Mouse (Mus musculus) testis, adult 2 months (tissue): ENCODE data around the gene Nphs1. TPM values are rescaled to one million over a fixed set of nuclear protein-coding genes. Genes with fewer than 3 reads are reported as not detected.

Experiments used
- H3K27ac ChIP-seq: fragments of 200-500 bp; 2 replicates; pipeline ENCODE4 v1.5.1; 2012; ENCODE audit warnings: low read depth, low read length; ENCODE audit not compliant: control insufficient read depth, insufficient read depth
- H3K27me3 ChIP-seq: fragments of 200-500 bp; 2 replicates; pipeline ENCODE4 v1.6.1; 2012; ENCODE audit warnings: mild to moderate bottlenecking, low read length, moderate library complexity; ENCODE audit not compliant: control insufficient read depth, insufficient read depth
- H3K36me3 ChIP-seq: fragments of 200-500 bp; 2 replicates; pipeline ENCODE4 v1.6.1; 2012; ENCODE audit warnings: mild to moderate bottlenecking, low read length; ENCODE audit not compliant: control insufficient read depth, insufficient read depth
- H3K4me1 ChIP-seq: fragments of 200-500 bp; 2 replicates; pipeline ENCODE4 v1.6.1; 2012; ENCODE audit warnings: low read length; ENCODE audit not compliant: control insufficient read depth, insufficient read depth
- H3K4me3 ChIP-seq: fragments of 200-500 bp; 2 replicates; pipeline ENCODE4 v1.5.1; 2012; ENCODE audit warnings: low read depth, mild to moderate bottlenecking, low read length, moderate library complexity, mixed read lengths; ENCODE audit not compliant: control insufficient read depth
- CTCF ChIP-seq: fragments of 200-500 bp; IDR thresholded peaks from 2 replicates; pipeline ENCODE4 v1.5.1; 2012; ENCODE audit warnings: low read depth, mild to moderate bottlenecking, inconsistent platforms, low read length, moderate library complexity; ENCODE audit not compliant: control insufficient read depth, insufficient read depth, insufficient replicate concordance
- POLR2A ChIP-seq: fragments of 200-500 bp; IDR thresholded peaks from 2 replicates; pipeline ENCODE4 v1.6.1; 2012; ENCODE audit warnings: low read depth, mild to moderate bottlenecking, inconsistent platforms, low read length, moderate library complexity; ENCODE audit not compliant: control insufficient read depth
- polyA plus RNA-seq: library from polyadenylated mRNA; depleted of rRNA; stranded (reverse); fragments of >200 nt; gene quantifications from 2 replicates; pipeline ENCODE4 v1.2.3, GENCODE M21; 2012; rRNA removed

Gene Nphs1
- polyA plus RNA-seq, result 0.07 and 0.12 TPM in 2 replicates

DNA sequence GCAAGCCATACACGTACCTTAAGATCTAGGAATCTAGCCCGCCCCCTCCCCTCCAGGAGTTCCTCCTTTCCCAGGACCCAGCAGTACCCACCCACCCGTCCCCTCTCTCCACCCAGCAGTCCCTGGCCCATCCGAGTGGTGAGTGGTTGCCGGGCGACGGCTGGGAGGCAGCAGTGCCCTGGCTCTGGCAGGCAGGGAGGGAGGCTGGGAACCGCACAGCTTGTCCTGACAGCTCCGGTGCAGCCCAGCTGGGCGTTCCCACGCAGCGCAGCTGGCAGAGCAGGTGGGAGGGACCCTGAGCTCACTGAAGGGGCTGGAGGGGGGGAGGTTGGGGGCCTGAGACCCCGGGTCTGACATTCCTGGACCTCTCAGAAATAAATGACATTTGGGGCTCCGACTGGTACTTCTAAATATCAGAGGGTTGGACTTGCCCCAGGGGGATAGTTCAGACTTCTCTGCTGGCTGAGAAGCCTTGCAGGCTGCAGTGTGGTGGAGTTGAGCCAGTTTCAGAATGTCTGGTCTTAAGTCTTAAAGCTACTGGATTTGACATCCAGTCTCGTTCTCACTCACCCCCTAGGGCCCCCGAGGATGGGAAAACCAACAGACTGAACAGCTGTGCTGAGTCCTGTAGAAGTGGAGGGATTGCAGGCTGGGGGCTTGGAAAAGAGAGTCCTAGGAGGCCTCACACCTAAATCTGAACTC lies at the start of gene Nphs1, which contains the start of gene Kirrel2:
Gene Nphs1 (plus strand): TSS at position 687 of the 702 bp plus-strand sequence.
Gene Kirrel2 (minus strand): TSS at position 62 of the 702 bp plus-strand sequence.
- no peak within 1 kb of the TSS for H3K27ac ChIP-seq
- peaks cover 6% of the 10 kb centered on the region for H3K4me1 ChIP-seq
- TF ChIP-seq CTCF (no peak), POLR2A (no peak)
- no peaks in the 10 kb centered on the region for H3K36me3 ChIP-seq
- H3K27me3 ChIP-seq, result no peaks in the 10 kb centered on the region
- H3K4me3 ChIP-seq, result no peak within 1 kb of the TSS

DNA sequence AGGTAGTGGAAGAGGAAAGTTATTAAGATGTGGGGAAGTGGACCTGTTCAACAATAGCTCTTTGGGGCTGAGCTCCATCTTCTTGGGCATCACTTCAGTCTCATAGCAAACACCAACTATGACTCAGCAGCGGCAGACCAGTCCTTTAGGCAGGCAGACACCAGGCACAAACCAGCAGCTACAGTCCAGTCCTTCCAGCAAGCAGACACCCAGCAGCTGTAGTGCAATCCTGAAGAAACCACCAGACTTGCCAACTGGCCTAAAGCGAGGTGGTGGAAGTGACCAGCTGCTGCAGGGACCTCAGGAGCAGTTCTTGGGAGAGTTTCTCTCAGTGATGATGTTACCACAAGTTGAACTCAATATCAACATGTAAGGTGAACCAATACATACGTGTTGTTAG lies 49.5 kb upstream of the Nphs1 start:
- Histone ChIP-seq H3K4me3 (no peak overlapping the region), H3K36me3 (no peaks in the 10 kb centered on the region), H3K27me3 (no peaks in the 10 kb centered on the region), H3K4me1 (no peaks in the 10 kb centered on the region), H3K27ac (no peak overlapping the region)
- TF ChIP-seq CTCF, result no peak
- no peak for TF ChIP-seq POLR2A

DNA sequence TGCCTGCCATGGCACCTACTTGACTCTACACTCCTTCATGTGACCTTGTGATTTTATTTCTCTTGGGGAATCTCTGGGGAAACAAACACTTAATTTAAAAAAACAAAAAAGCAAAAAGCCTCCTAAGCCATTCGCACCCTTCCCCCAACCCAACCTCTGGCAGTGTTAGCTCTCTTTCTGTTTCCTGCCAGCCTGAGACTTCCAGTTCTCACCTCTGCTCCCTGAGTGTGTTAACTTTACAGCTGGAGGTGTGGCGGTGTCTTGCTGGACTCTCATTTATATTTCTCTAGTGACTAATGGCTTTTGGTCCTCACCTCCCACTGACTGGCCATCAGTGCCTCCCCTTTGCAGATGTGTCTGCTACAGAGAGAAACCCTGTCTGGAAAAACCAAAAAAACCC lies 48.3 kb upstream of the Nphs1 start:
- no peaks in the 10 kb centered on the region for H3K27me3 ChIP-seq
- TF ChIP-seq CTCF (no peak), POLR2A (no peak)
- H3K4me3 ChIP-seq, result no peak overlapping the region
- no peak overlapping the region for H3K27ac ChIP-seq
- no peaks in the 10 kb centered on the region for H3K36me3 ChIP-seq
- no peaks in the 10 kb centered on the region for H3K4me1 ChIP-seq

DNA sequence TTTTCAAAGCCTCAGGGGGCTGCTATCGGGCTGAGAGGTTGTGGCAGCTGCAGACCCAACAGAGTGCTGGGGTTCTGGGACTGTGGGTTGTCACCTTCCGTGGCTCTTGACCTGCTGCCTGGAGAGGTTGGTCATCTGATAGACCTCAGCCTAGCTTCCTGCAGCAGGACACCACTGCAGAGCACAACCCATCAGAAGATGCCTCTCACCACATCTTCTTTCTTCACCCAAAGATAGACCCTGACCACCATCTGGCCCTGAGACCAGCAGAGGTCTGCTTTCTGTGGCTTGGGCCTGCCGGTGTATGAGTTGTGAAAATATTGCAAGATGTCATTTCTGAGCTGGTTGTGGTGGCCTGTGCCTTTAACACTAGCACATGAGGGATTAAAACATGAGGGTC lies 47.1 kb upstream of the Nphs1 start:
- no peak overlapping the region for H3K27ac ChIP-seq
- TF ChIP-seq CTCF (no peak), POLR2A (no peak)
- no peaks in the 10 kb centered on the region for H3K4me1 ChIP-seq
- H3K27me3 ChIP-seq, result no peaks in the 10 kb centered on the region
- H3K36me3 ChIP-seq, result no peaks in the 10 kb centered on the region
- no peak overlapping the region for H3K4me3 ChIP-seq

DNA sequence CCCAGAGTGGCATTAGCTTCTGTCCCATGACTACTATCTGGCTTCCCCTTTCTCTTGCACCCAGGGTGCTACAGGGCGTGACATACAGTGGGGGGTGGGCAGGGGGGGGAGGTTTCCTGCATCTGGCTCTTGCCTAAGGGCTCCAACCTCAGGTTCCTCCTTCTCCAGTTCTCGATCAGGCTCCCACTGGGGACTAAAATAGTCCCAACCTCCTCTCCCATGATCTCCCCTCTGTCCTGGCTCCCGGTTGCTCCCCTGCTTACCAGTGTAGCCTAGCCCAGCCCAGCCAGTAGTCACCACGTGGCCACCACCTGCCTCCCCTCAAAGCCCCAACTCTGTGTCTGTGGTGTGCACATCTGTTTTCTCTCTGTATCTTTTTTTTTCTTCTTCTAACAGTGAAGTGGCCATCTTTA lies 45.4 kb upstream of the Nphs1 start:
- Histone ChIP-seq H3K4me3 (no peak overlapping the region), H3K27ac (no peak overlapping the region), H3K4me1 (peaks cover 1% of the 10 kb centered on the region; the same call in 1 of the 2 replicates), H3K36me3 (no peaks in the 10 kb centered on the region), H3K27me3 (no peaks in the 10 kb centered on the region)
- TF ChIP-seq CTCF (no peak), POLR2A (no peak)

DNA sequence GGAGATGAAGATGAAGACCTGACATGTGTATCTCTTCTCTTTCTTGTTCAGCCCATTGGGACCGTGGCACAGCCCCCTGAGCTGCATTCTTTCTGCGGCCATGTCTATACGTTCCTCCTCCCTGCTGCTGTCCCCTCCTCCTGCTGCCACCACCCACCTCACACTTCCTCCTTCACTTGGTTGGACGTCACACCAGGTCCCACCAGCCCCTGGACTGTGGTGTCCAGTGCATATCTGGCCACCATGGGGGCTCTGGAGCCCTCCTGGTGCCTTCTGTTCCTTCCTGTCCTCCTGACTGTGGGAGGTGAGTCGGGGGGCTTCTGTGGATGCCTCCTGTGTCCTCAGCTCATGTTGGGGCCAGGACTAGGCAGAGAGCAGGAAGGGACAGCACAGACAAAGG lies 44.5 kb upstream of the Nphs1 start, which contains the start of gene Tyrobp:
Gene Tyrobp (plus strand): TSS at position 165 of the 400 bp plus-strand sequence.
- Histone ChIP-seq H3K27ac (no peak within 1 kb of the TSS), H3K27me3 (no peaks in the 10 kb centered on the region), H3K4me1 (peaks cover 2% of the 10 kb centered on the region; the same call in 1 of the 2 replicates), H3K36me3 (no peaks in the 10 kb centered on the region), H3K4me3 (no peak within 1 kb of the TSS)
- TF ChIP-seq CTCF, result no peak
- no peak for TF ChIP-seq POLR2A

DNA sequence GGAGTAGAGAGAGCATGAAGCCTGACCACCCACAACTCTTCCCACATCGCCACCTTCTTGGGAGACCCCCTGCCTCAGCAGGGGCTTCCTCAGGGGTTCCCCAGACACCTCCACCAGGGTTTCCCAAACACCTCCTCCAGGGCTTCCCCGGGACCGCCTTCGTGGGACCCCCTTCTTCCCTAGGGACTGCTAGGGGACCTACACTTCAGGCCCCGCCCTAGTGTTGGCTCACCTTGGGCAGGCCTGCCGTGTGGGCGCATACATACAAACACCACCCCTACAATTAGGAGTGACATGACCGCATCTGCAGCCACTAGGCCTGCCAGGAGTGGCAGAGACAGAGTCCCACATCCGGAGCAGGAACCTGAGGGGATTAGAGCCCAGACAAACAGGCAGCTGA lies 40.3 kb upstream of the Nphs1 start:
- TF ChIP-seq POLR2A (no peak), CTCF (no peak)
- Histone ChIP-seq H3K4me1 (peaks cover 17% of the 10 kb centered on the region), H3K36me3 (no peaks in the 10 kb centered on the region), H3K4me3 (no peak overlapping the region), H3K27ac (no peak overlapping the region), H3K27me3 (no peaks in the 10 kb centered on the region)
